Mouse (Mus musculus) heart, embryonic 14.5 days (tissue): ENCODE data around the gene Ubl4a. TPM values are rescaled to one million over a fixed set of nuclear protein-coding genes. Genes with fewer than 3 reads are reported as not detected.

Experiments used
- ATAC-seq: fragments of 200-750 bp; cut with Nextera tagmentation; 2 replicates; pipeline ENCODE4 v1.8.0; 2017; ENCODE audit warnings: low read depth, moderate TSS enrichment; ENCODE audit not compliant: insufficient number of reproducible peaks, insufficient read depth, low FRiP score
- H3K27ac ChIP-seq, 2 experiments: fragments of 200-500 bp in 1 of 2; fragments of 300-500 bp in 1 of 2; sonication (generic) in 1 of 2; replicated peaks in 1 of 2; 2 replicates each; pipeline ENCODE4 v1.5.1; 2012 to 2014; ENCODE audit warnings: low read depth in 2 of 2, low read length in 2 of 2, control low read depth in 1 of 2, mild to moderate bottlenecking in 1 of 2, mixed read lengths in 1 of 2; ENCODE audit not compliant: control insufficient read depth in 1 of 2, insufficient read depth in 1 of 2
- H3K27me3 ChIP-seq: fragments of 300-500 bp; sonication (generic); 2 replicates; pipeline ENCODE4 v1.6.1; 2014; ENCODE audit warnings: mild to moderate bottlenecking, low read length, control low read depth; ENCODE audit not compliant: control insufficient read depth, insufficient read depth
- H3K36me3 ChIP-seq: fragments of 300-500 bp; sonication (generic); 2 replicates; pipeline ENCODE4 v1.6.1; 2014; ENCODE audit warnings: mild to moderate bottlenecking, control low read depth, low read length, mixed read lengths; ENCODE audit not compliant: control insufficient read depth, insufficient read depth
- H3K4me1 ChIP-seq, 2 experiments: fragments of 200-500 bp in 1 of 2; fragments of 300-500 bp in 1 of 2; sonication (generic) in 1 of 2; 2 replicates each; pipeline ENCODE4 v1.6.1; 2012 to 2014; ENCODE audit warnings: low read length in 2 of 2, control low read depth in 1 of 2, mixed read lengths in 1 of 2; ENCODE audit not compliant: control insufficient read depth in 2 of 2, insufficient read depth in 2 of 2
- H3K4me2 ChIP-seq: fragments of 300-500 bp; sonication (generic); 2 replicates; pipeline ENCODE4 v1.6.1; 2014; ENCODE audit warnings: mild to moderate bottlenecking, low read length
- H3K4me3 ChIP-seq, 2 experiments: fragments of 200-500 bp in 1 of 2; fragments of 300-500 bp in 1 of 2; sonication (generic) in 1 of 2; 2 replicates each; pipeline ENCODE4 v1.5.1; 2012 to 2014; ENCODE audit warnings: low read length in 2 of 2, mild to moderate bottlenecking in 2 of 2, control low read depth in 1 of 2, low read depth in 1 of 2, moderate library complexity in 1 of 2; ENCODE audit not compliant: control insufficient read depth in 1 of 2, insufficient read depth in 1 of 2
- H3K9ac ChIP-seq: fragments of 300-500 bp; sonication (generic); 2 replicates; pipeline ENCODE4 v1.6.1; 2014; ENCODE audit warnings: mild to moderate bottlenecking, low read length
- H3K9me3 ChIP-seq: fragments of 300-500 bp; sonication (generic); 2 replicates; pipeline ENCODE4 v1.6.1; 2016; ENCODE audit warnings: low read length, control low read depth; ENCODE audit not compliant: control insufficient read depth
- WGBS: fragments of 180-500 bp; shearing (Covaris S2); extraction: QIAGEN DNeasy Blood & Tissue Kit; methylation state at CpG from one replicate; pipeline ENCODE4 v1.1.7; 2014; 5-methylcytosine and 5-hydroxymethylcytosine counted together
- microRNA-seq: library from miRNA; unstranded; fragments of <30 nt; microRNA quantifications from one replicate; pipeline ENCODE4, GENCODE M21; 2016
- polyA plus RNA-seq: library from polyadenylated mRNA; unstranded; fragments of >200 nt; fragmentation: Nextera tagmentation; extraction: Ambion mirVana; gene quantifications from 2 replicates; pipeline ENCODE4 v1.2.1, GENCODE M21; 2014

Ubl4a gene
- polyA plus RNA-seq, 1 experiment from 2014 or later, result 64.3 TPM

- Histone ChIP-seq H3K27ac (no peak overlapping the region), H3K4me3 (peak overlapping the region; percentile 45 to 52), H3K4me1 (peaks cover 5% of the 10 kb centered on the region in 2 experiments; a peak in 2 of 4 replicates), H3K27me3 (no peaks in the 10 kb centered on the region), H3K9me3 (no peaks in the 10 kb centered on the region), H3K4me2 (peak overlapping the region; percentile 71), H3K9ac (peak overlapping the region; percentile 70), H3K36me3 (peaks cover 5% of the 10 kb centered on the region; the same call in 1 of the 2 replicates)
- 0 out of 2 replicates have a peak, but pooled peaks have one; percentile 15 for ATAC-seq
- WGBS, result 35% methylated on average over 10 of the region's 10 CpGs
Measured at GRCm38 (mm10) chrX:74329215-74329671, 43.8 kb downstream of the Ubl4a start.

- Histone ChIP-seq H3K9me3 (no peaks in the 10 kb centered on the region), H3K9ac (peak within 1 kb of the TSS; percentile 70), H3K27ac (peak within 1 kb of the TSS; percentile 52; a peak in 3 of 4 replicates), H3K36me3 (peaks cover 5% of the 10 kb centered on the region; the same call in 1 of the 2 replicates), H3K4me3 (peak within 1 kb of the TSS; percentile 45 to 52), H3K4me2 (peak within 1 kb of the TSS; percentile 71), H3K27me3 (no peaks in the 10 kb centered on the region), H3K4me1 (peaks cover 5% of the 10 kb centered on the region in 2 experiments; a peak in 2 of 4 replicates)
- 20% methylated on average over 22 of the region's 30 CpGs for WGBS
- ATAC-seq, result peak; percentile 85
Measured at GRCm38 (mm10) chrX:74328725-74329161, 44.3 kb downstream of the Ubl4a start, which contains the start of gene Plxna3. Gene Plxna3 (plus strand): TSS chrX:74329066.

Small RNA genes lying within 50 kb of the gene (microRNA-seq; reads per million reads assigned to microRNA genes)
- not detected for gene Mir7092

Other genes with a start within 250 kb of the Ubl4a start
- gene Opn1mw, start 245.8 kb downstream of the Ubl4a start, polyA plus RNA-seq, result not detected in 2 replicates
- gene Mecp2, start 237.9 kb downstream of the Ubl4a start, polyA plus RNA-seq, result 10.9 and 11.7 TPM in 2 replicates
- gene Tex28, start 205.4 kb downstream of the Ubl4a start, polyA plus RNA-seq, result not detected in 2 replicates
- gene Tktl1, start 196.0 kb downstream of the Ubl4a start, polyA plus RNA-seq, result 0.14 TPM in 1 of 2 replicates, not detected in the other
- gene Flna, start 123.4 kb downstream of the Ubl4a start, polyA plus RNA-seq, result 150 and 157 TPM in 2 replicates
- 13.9 and 17.8 TPM in 2 replicates for gene Emd, start 118.5 kb downstream of the Ubl4a start, polyA plus RNA-seq
- 455 and 540 TPM in 2 replicates for gene Rpl10, start 102.4 kb downstream of the Ubl4a start, polyA plus RNA-seq
- gene Taz, start 91.3 kb downstream of the Ubl4a start, polyA plus RNA-seq, result 59.5 and 64.5 TPM in 2 replicates
- gene Dnase1l1, start 90.9 kb downstream of the Ubl4a start, polyA plus RNA-seq, result 15.2 and 17.3 TPM in 2 replicates
- 110 and 118 TPM in 2 replicates for gene Atp6ap1, start 76.1 kb downstream of the Ubl4a start, polyA plus RNA-seq
- gene Gdi1, start 68.2 kb downstream of the Ubl4a start, polyA plus RNA-seq, result 120 and 130 TPM in 2 replicates
- gene Fam50a, start 60.2 kb downstream of the Ubl4a start, polyA plus RNA-seq, result 40.2 and 43.2 TPM in 2 replicates
- 3.3 and 5.4 TPM in 2 replicates for gene Plxna3, start 44.2 kb downstream of the Ubl4a start, polyA plus RNA-seq
- gene Lage3, start 19.6 kb downstream of the Ubl4a start, polyA plus RNA-seq, result 102 and 103 TPM in 2 replicates
- 14.4 and 14.5 TPM in 2 replicates for gene Slc10a3, start 131 bp upstream of the Ubl4a start, polyA plus RNA-seq
- gene Fam3a, start 20.1 kb upstream of the Ubl4a start, polyA plus RNA-seq, result 28.1 and 29.9 TPM in 2 replicates
- 21.5 and 22.1 TPM in 2 replicates for gene Ikbkg, start 20.1 kb upstream of the Ubl4a start, polyA plus RNA-seq
- 16.0 and 17.9 TPM in 2 replicates for gene G6pdx, start 56.0 kb upstream of the Ubl4a start, polyA plus RNA-seq
- not detected in 2 replicates for gene Gm6880, start 108.2 kb upstream of the Ubl4a start, polyA plus RNA-seq
- gene Olfr1326-ps1, start 201.7 kb upstream of the Ubl4a start, polyA plus RNA-seq, result not detected in 2 replicates
- not detected in 2 replicates for gene Olfr1325, start 219.5 kb upstream of the Ubl4a start, polyA plus RNA-seq